Mouse (Mus musculus): ENCODE data around the gene Arhgef25.
A peak's percentile ranks its signal among the peaks of the same experiment; 100 is the strongest.

Gene Arhgef25

GRCm38 (mm10) chr10:127189651-127190381 is at the start of gene Arhgef25:
TSS of gene Arhgef25 (minus strand) at chr10:127190083.
- DNase-seq (ENCODE audit: low spot score in 2 of 2) = no peak

- no peak for DNase-seq (ENCODE audit: low spot score in 2 of 2)
Measured at GRCm38 (mm10) chr10:127238241-127238824, 48.5 kb upstream of the Arhgef25 start.

GRCm38 (mm10) chr10:127236541-127236940 is 46.7 kb upstream of the Arhgef25 start:
- DNase-seq (ENCODE audit: low spot score in 2 of 2) = no peak

- DNase-seq (ENCODE audit: low spot score in 2 of 2) = no peak
Measured at GRCm38 (mm10) chr10:127233141-127233540, 43.3 kb upstream of the Arhgef25 start.

GRCm38 (mm10) chr10:127231741-127232140 is 41.9 kb upstream of the Arhgef25 start:
- DNase-seq (ENCODE audit: low spot score in 2 of 2) = no peak

GRCm38 (mm10) chr10:127230693-127231092 is 40.8 kb upstream of the Arhgef25 start:
- DNase-seq (ENCODE audit: low spot score in 2 of 2) = no peak

GRCm38 (mm10) chr10:127228897-127229296 is 39.0 kb upstream of the Arhgef25 start:
- no peak for DNase-seq (ENCODE audit: low spot score in 2 of 2)

GRCm38 (mm10) chr10:127227163-127227562 is 37.3 kb upstream of the Arhgef25 start:
- no peak for DNase-seq (ENCODE audit: low spot score in 2 of 2)

- DNase-seq (ENCODE audit: low spot score in 2 of 2) = no peak
Measured at GRCm38 (mm10) chr10:127226318-127226895, 36.5 kb upstream of the Arhgef25 start.

- no peak for DNase-seq (ENCODE audit: low spot score in 2 of 2)
Measured at GRCm38 (mm10) chr10:127225732-127226131, 35.8 kb upstream of the Arhgef25 start.

- DNase-seq (ENCODE audit: low spot score in 2 of 2) = no peak
Measured at GRCm38 (mm10) chr10:127225213-127225612, 35.3 kb upstream of the Arhgef25 start.

- DNase-seq (ENCODE audit: low spot score in 2 of 2) = no peak
Measured at GRCm38 (mm10) chr10:127218339-127218738, 28.5 kb upstream of the Arhgef25 start.

GRCm38 (mm10) chr10:127217177-127217576 is 27.3 kb upstream of the Arhgef25 start:
- DNase-seq (ENCODE audit: low spot score in 2 of 2) = no peak

GRCm38 (mm10) chr10:127216456-127216855 is 26.6 kb upstream of the Arhgef25 start:
- DNase-seq (ENCODE audit: low spot score in 2 of 2) = no peak

GRCm38 (mm10) chr10:127214422-127214803 is 24.5 kb upstream of the Arhgef25 start:
- DNase-seq (ENCODE audit: low spot score in 2 of 2) = no peak

GRCm38 (mm10) chr10:127213704-127214421 is 24.0 kb upstream of the Arhgef25 start:
- no peak for DNase-seq (ENCODE audit: low spot score in 2 of 2)

- DNase-seq (ENCODE audit: low spot score in 2 of 2) = no peak
Measured at GRCm38 (mm10) chr10:127213272-127213671, 23.4 kb upstream of the Arhgef25 start.

GRCm38 (mm10) chr10:127211414-127211854 is 21.6 kb upstream of the Arhgef25 start, which contains the start of gene Pip4k2c:
TSS of gene Pip4k2c (minus strand) at chr10:127211585.
- DNase-seq (ENCODE audit: low spot score in 2 of 2) = peak; percentile 82 to 86

- no peak for DNase-seq (ENCODE audit: low spot score in 2 of 2)
Measured at GRCm38 (mm10) chr10:127210961-127211405, 21.1 kb upstream of the Arhgef25 start.

- no peak for DNase-seq (ENCODE audit: low spot score in 2 of 2)
Measured at GRCm38 (mm10) chr10:127209928-127210570, 20.2 kb upstream of the Arhgef25 start.

- no peak for DNase-seq (ENCODE audit: low spot score in 2 of 2)
Measured at GRCm38 (mm10) chr10:127208921-127209320, 19.0 kb upstream of the Arhgef25 start.

- DNase-seq (ENCODE audit: low spot score in 2 of 2) = no peak
Measured at GRCm38 (mm10) chr10:127205373-127205772, 15.5 kb upstream of the Arhgef25 start.

All from frontal cortex, postnatal 10 days (tissue).